Mouse (Mus musculus) midbrain, embryonic 15.5 days (tissue): ENCODE results near the gene Slc6a13. TPM values are rescaled to one million over a fixed set of nuclear protein-coding genes. Genes with fewer than 3 reads are reported as not detected.
"Not testable (repeated sequence)": the region's sequence is repeated elsewhere in the genome, so short reads cannot be mapped to it uniquely, and the experiment has no call there.

Experiments used
- ATAC-seq: fragments of 200-750 bp; cut with Nextera tagmentation; replicated peaks from 2 replicates; pipeline ENCODE4 v1.8.0; 2017; ENCODE audit warnings: moderate TSS enrichment
- H3K27ac ChIP-seq: fragments of 300-500 bp; sonication (generic); 2 replicates; pipeline ENCODE4 v1.5.1; 2015; ENCODE audit warnings: mild to moderate bottlenecking, inconsistent platforms
- H3K27me3 ChIP-seq: fragments of 300-500 bp; sonication (generic); replicated peaks from 2 replicates; pipeline ENCODE4 v1.6.1; 2015; ENCODE audit warnings: inconsistent platforms
- H3K36me3 ChIP-seq: fragments of 300-500 bp; sonication (generic); replicated peaks from 2 replicates; pipeline ENCODE4 v1.6.1; 2015; ENCODE audit warnings: inconsistent platforms
- H3K4me1 ChIP-seq: fragments of 300-500 bp; sonication (generic); 2 replicates; pipeline ENCODE4 v1.6.1; 2015; ENCODE audit warnings: inconsistent platforms
- H3K4me2 ChIP-seq: fragments of 300-500 bp; sonication (generic); 2 replicates; pipeline ENCODE4 v1.6.1; 2015; ENCODE audit warnings: inconsistent platforms, mild to moderate bottlenecking, moderate library complexity
- H3K4me3 ChIP-seq: fragments of 300-500 bp; sonication (generic); 2 replicates; pipeline ENCODE4 v1.5.1; 2015; ENCODE audit warnings: mild to moderate bottlenecking, inconsistent platforms
- H3K9ac ChIP-seq: fragments of 300-500 bp; sonication (generic); 2 replicates; pipeline ENCODE4 v1.6.1; 2015; ENCODE audit warnings: mild to moderate bottlenecking, inconsistent platforms
- H3K9me3 ChIP-seq: fragments of 300-500 bp; sonication (generic); 2 replicates; pipeline ENCODE4 v1.6.1; 2016; ENCODE audit warnings: inconsistent platforms
- WGBS: fragments of 180-500 bp; shearing (Covaris S2); methylation state at CpG from one replicate; pipeline ENCODE4 v1.1.7; 2015; ENCODE audit warnings: mixed read lengths; 5-methylcytosine and 5-hydroxymethylcytosine counted together
- polyA plus RNA-seq: library from polyadenylated mRNA; unstranded; fragments of >200 nt; fragmentation: Nextera tagmentation; extraction: Ambion mirVana; gene quantifications from 2 replicates; pipeline ENCODE4 v1.2.1, GENCODE M21; 2015

The Slc6a13 gene
- polyA plus RNA-seq, 1 experiment from 2014 or later, result 50.2 TPM

DNA sequence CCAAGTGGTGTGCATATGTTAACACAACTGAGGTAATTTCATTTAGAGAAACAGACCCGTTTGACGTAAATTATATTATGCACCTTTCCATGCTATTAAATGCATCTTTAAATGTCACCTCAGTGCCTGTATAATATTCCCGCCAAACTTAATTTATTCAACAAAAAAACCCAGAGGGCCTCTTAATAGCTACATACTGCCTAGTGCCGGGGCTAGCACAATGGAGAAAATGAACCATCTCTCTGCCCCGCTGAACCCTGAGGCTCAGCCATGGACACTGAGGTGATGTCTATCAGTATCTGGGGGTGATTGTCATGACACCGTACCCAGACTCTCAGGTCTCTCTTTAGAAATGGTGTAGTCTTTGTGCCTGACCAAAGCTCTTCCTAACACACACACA, 57.2 kb downstream of the Slc6a13 start:
- Histone ChIP-seq H3K4me3 (no peak overlapping the region), H3K36me3 (no peaks in the 10 kb centered on the region), H3K9ac (no peak overlapping the region), H3K4me2 (no peak overlapping the region), H3K27ac (no peak overlapping the region), H3K27me3 (no peaks in the 10 kb centered on the region), H3K4me1 (no peaks in the 10 kb centered on the region), H3K9me3 (no peaks in the 10 kb centered on the region)
- WGBS, result 65% methylated on average over 6 of the region's 6 CpGs
- ATAC-seq, result no peak

DNA sequence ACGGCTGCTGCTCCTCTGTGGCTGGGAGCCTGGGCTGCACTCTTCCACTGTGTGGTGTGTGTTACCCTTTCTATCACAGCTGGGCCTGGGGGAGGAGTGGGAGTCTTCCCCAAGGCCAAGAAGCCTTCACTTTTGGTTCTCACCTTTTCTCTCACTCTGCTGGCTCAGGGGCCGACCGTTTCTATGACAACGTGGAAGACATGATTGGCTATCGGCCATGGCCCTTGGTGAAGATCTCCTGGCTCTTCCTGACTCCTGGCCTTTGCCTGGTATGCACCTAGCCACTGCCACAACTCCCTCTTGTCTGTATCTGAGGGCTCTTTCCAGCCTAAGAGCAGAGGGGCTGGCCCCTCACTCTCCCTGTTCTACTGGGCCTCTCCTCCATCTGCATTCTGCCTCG, 63.0 kb downstream of the Slc6a13 start:
- ATAC-seq, result 0 out of 2 replicates have a peak, but pooled peaks have one; percentile 37
- Histone ChIP-seq H3K9ac (no peak overlapping the region), H3K27ac (no peak overlapping the region), H3K27me3 (no peaks in the 10 kb centered on the region), H3K4me3 (no peak overlapping the region), H3K36me3 (no peaks in the 10 kb centered on the region), H3K9me3 (no peaks in the 10 kb centered on the region), H3K4me2 (no peak overlapping the region), H3K4me1 (no peaks in the 10 kb centered on the region)
- 87% methylated on average over 6 of the region's 6 CpGs for WGBS

DNA sequence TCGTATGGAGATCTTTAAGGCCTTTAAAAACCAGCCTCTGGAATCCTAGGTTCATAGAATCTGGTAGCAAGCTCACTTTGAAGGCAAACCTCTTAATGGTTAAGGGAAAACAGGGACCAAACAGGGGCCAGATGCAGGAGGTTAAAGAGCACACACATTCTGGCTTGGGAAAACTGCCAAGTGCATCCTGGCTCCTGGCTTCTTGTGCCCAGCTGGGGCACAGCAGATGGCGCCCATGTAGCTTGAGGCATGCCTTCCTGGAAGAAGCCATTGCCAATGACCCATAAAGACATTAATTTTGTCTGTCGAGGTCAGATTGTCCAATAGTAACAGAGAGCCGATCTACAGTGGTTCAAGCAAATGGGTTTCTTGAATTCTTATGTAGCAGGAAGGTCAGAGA, 63.9 kb downstream of the Slc6a13 start:
- WGBS, result 78% methylated on average over 4 of the region's 4 CpGs
- H3K4me3 ChIP-seq, result no peak overlapping the region
- ATAC-seq, result no peak

DNA sequence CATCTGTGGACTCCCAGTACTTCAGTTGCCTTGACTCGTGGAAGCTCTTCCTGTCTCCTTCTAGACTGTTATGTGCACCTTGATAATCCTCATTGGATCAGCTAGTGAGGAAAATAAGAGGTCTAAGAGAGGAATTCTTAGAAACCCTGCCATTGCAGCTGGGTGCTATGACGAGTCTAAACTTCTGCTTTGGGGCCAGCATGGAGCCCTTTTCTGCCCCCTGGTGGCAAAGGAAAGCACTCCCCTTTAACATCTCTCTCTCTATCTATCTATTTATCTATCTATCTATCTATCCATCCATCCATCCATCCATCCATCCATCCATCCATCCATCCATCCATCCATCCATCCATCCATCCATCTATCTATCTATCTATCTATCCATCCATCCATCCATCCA, 66.5 kb downstream of the Slc6a13 start:
- not testable (repeated sequence) for H3K4me3 ChIP-seq, H3K9me3 ChIP-seq, H3K27me3 ChIP-seq, H3K4me1 ChIP-seq, H3K36me3 ChIP-seq, H3K4me2 ChIP-seq, H3K9ac ChIP-seq, H3K27ac ChIP-seq, ATAC-seq
- 26% methylated on average over 2 of the region's 2 CpGs for WGBS

More for the DNA sequence above, 63.9 kb downstream of the Slc6a13 start:
- H3K27ac ChIP-seq, result no peak overlapping the region
- H3K9me3 ChIP-seq, result no peaks in the 10 kb centered on the region
- no peaks in the 10 kb centered on the region for H3K36me3 ChIP-seq
- H3K4me1 ChIP-seq, result no peaks in the 10 kb centered on the region
- H3K4me2 ChIP-seq, result no peak overlapping the region
- no peaks in the 10 kb centered on the region for H3K27me3 ChIP-seq
- no peak overlapping the region for H3K9ac ChIP-seq

DNA sequence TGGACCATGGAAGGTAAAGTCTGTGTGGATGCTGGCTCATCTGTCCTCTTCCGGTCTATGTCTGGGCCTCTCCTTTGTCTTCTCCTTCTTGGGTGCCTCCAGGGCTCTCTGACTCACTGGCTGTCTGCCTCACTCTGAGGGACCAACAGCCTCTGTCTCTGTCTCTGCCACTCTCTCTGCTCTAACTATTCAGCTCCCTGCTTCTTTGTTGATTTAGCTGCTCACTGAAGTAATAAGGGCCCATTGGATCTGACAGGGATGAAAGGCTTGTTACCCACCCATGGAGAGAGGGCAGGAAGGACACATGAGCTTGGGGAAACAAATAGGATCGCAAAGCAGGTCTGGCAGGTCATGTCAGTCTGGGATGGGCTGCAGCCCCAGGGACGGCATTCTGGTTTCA, 67.1 kb downstream of the Slc6a13 start:
- no peaks in the 10 kb centered on the region for H3K36me3 ChIP-seq
- no peak overlapping the region for H3K4me3 ChIP-seq
- H3K27me3 ChIP-seq, result no peaks in the 10 kb centered on the region
- no peak for ATAC-seq
- H3K9me3 ChIP-seq, result no peaks in the 10 kb centered on the region
- H3K4me2 ChIP-seq, result no peak overlapping the region
- WGBS, result 71% methylated on average over 3 of the region's 3 CpGs
- H3K9ac ChIP-seq, result no peak overlapping the region
- H3K4me1 ChIP-seq, result no peaks in the 10 kb centered on the region
- H3K27ac ChIP-seq, result no peak overlapping the region

DNA sequence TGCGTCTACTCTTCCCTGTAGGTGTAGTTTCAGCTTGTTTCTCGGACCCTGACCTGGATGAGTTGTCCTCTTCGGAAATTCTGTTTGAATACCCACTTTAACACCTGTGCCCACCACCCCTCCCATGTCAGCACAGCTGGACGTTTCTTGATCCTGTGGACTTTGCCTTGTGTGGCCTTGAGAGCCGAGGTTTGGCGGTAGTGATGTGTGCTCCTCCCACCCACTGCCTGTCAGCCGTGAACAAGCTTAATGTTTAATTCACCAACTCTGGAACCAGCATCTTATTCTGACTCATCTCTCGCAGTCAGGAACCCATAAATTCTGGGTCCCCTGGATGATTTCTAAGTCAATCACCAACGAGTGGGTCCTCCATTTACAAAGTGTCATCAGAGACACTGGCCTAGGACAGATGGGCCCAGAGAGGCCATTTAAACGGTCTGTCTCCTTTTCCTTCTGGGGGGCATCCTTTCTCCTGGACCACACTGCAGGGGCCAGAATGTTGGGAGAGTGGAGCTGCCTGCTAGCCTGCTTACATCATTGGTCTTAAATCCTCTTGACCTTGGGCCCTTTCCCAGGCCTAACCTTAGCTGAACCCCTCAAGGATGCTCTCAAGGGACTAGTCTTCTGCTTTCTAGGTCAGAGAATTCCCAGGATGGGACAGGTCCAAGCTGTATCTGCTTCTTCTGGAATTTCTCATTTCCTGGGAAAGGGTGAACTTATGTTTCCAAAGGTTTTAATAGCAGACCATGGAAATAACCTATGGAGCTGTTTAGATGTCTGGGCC, 71.4 kb downstream of the Slc6a13 start:
- Histone ChIP-seq H3K9me3 (no peaks in the 10 kb centered on the region), H3K4me3 (no peak overlapping the region), H3K4me1 (no peaks in the 10 kb centered on the region), H3K36me3 (no peaks in the 10 kb centered on the region), H3K9ac (no peak overlapping the region), H3K27ac (no peak overlapping the region), H3K27me3 (no peaks in the 10 kb centered on the region), H3K4me2 (no peak overlapping the region)
- ATAC-seq, result no peak
- WGBS, result 73% methylated on average over 10 of the region's 10 CpGs

DNA sequence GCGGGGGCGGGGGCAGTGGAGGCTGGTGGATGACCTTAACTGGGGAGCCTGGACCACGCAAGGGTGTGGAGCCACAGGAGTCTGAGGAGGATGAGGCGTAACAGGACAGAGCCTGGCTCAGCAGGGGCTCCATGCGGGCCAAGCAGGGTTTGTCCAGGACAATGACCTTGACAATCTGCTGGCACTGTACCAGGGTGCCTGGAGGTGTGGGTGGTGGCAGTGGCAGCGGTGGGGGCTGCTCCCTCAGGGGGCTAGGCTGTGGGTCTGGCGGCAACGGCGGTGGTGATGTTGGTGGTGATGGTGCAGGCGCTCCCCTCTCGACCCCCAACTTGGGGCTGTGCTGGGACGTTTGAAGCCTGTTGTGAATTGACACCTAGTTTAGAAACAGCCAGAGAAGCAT, 76.1 kb downstream of the Slc6a13 start:
- H3K4me1 ChIP-seq, result no peaks in the 10 kb centered on the region
- no peak overlapping the region for H3K27ac ChIP-seq
- no peak overlapping the region for H3K4me3 ChIP-seq
- no peaks in the 10 kb centered on the region for H3K36me3 ChIP-seq
- no peak; the same call in 1 of the 2 replicates for ATAC-seq
- H3K27me3 ChIP-seq, result no peaks in the 10 kb centered on the region
- H3K9ac ChIP-seq, result no peak overlapping the region
- no peaks in the 10 kb centered on the region for H3K9me3 ChIP-seq
- WGBS, result 85% methylated on average over 12 of the region's 12 CpGs
- H3K4me2 ChIP-seq, result no peak overlapping the region

DNA sequence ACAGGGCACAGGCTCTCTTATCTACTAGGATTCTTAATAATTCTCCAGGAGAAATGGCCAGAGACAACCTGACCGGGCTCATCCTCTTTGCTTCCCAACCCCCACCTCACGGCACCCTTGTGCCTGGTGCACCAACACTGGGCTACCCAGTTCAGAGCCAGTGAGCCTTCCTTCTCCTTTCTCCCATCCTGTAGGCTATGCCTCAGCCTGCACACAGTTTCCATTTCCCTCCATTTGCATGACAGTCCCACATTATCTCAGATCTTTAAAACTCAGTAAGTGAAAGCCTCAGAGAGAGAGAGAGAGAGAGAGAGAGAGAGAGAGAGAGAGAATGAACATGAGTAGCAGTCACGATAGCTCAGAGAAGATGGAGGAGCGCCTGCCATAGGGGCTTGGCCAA, 78.2 kb downstream of the Slc6a13 start:
- no peak for ATAC-seq
- WGBS, result 55% methylated on average over 4 of the region's 4 CpGs
- Histone ChIP-seq H3K36me3 (no peaks in the 10 kb centered on the region), H3K9me3 (no peaks in the 10 kb centered on the region), H3K4me1 (no peaks in the 10 kb centered on the region), H3K27me3 (no peaks in the 10 kb centered on the region), H3K27ac (no peak overlapping the region), H3K9ac (no peak overlapping the region), H3K4me2 (no peak overlapping the region), H3K4me3 (no peak overlapping the region)

DNA sequence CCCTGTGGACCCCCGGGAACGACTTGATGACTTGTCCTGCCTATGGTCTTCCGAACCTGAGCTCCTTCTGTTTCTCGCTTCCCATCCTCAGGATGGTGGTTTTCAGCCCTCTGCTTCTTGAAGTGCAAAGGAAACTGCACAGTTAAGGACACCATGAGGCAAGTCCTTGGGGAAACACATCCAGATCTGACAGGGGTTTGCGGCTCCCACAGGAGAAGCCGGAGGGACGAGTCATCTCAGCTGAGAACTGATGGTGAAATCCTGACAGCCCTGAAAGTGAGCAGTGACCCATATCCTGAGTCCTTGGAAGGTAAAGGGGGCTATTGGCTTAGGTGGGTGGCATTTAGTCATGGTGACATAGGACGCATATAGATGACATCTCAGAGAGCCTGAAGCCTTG, 80.5 kb downstream of the Slc6a13 start:
- Histone ChIP-seq H3K27me3 (no peaks in the 10 kb centered on the region), H3K4me3 (no peak overlapping the region), H3K27ac (no peak overlapping the region), H3K9ac (no peak overlapping the region), H3K36me3 (no peaks in the 10 kb centered on the region), H3K4me1 (no peaks in the 10 kb centered on the region), H3K4me2 (no peak overlapping the region), H3K9me3 (no peaks in the 10 kb centered on the region)
- WGBS, result 71% methylated on average over 8 of the region's 8 CpGs
- no peak for ATAC-seq

DNA sequence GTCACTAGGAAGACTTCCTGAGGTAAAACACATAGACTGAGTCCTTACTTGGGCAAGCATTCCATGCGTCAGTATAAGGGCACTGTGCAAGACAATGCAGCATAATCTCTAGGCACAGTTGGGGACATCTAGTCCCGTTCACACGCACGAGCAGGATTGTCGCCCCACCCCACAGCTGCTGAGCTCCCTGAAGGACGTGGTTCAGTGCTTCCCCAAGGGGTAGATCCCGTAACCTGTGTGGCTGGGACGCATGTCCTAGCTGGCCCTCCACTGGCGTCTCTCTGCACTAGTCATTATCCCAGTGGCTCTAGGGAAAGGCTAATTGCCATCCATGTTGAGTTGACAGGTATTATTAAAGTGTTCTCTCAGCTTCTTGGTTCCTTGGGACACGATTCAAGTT, 82.0 kb downstream of the Slc6a13 start:
- 31% methylated on average over 10 of the region's 10 CpGs for WGBS
- no peak for ATAC-seq
- Histone ChIP-seq H3K9me3 (no peaks in the 10 kb centered on the region), H3K27me3 (no peaks in the 10 kb centered on the region), H3K4me2 (no peak overlapping the region), H3K4me1 (no peaks in the 10 kb centered on the region; the same call in 1 of the 2 replicates), H3K36me3 (no peaks in the 10 kb centered on the region), H3K4me3 (no peak overlapping the region), H3K9ac (no peak overlapping the region), H3K27ac (no peak overlapping the region)

DNA sequence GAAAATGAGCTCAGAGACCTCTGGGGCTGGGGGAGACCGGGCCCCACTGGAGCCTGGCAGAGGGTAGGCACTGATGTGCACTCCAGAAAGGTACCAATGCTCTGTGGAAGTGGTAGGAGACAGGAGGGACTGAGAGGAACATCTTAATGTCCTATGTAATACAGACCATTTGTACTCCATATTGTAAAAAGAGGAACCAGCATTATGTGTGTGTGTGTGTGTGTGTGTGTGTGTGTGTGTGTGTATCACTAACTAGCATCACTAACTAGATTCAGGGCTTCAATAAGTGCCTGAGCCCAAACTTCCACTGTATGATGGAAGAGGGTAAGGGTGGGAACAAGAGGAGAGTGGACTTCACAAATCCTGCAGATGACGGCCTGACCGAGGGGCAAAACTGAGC, 85.4 kb downstream of the Slc6a13 start:
- 82% methylated on average over 3 of the region's 3 CpGs for WGBS
- ATAC-seq, result no peak
- Histone ChIP-seq H3K4me1 (no peaks in the 10 kb centered on the region; the same call in 1 of the 2 replicates), H3K27ac (no peak overlapping the region), H3K4me2 (no peak overlapping the region), H3K36me3 (no peaks in the 10 kb centered on the region), H3K9me3 (no peaks in the 10 kb centered on the region), H3K27me3 (no peaks in the 10 kb centered on the region), H3K4me3 (no peak overlapping the region), H3K9ac (no peak overlapping the region)
